8 mouse cellular contexts compared by ENCODE assay signal in the genomic region with DNA sequence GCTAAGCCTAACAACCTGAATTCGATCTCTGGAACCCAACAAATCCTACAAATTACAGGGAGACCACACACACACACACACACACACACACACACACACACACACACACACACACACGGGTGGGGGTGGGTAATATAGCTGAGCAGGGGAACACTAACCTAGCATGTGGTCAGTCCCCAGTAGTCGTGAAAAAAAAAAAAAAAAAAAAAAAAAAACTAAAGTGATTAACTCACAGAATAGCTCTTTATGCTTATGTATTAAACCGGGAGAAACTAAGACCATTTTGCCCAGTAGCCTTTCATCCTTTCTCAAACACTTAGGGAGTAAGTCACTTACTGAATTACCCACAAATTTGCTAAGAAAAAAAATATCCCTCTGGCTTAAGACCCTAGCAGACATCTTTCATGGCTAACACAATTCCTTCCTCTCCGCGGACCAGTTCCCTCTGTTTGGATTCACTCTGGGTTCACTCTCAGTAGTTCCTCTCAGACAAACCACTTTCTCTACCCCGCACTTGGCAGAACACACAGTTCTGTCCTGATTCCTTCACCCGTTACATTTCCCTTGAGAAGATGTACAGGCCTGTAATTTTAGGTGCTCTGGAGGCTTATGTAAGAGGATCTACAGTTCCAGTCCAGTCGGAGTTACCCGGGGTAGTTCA. TPM values are rescaled to one million over a fixed set of nuclear protein-coding genes. Genes with fewer than 3 reads are reported as not detected.
DNase-seq lines count a peak whose midpoint lies in the region; ATAC-seq lines count a peak whose summit lies in the region.

No protein-coding gene starts in this region.

- intact Hi-C loops in gastrocnemius, postnatal 36 days (cut with DNase I), result no loop called here

- no peaks in the 10 kb centered on the region for H3K36me3 ChIP-seq in hindbrain, embryonic 15.5 days
- H3K36me3 ChIP-seq in midbrain, embryonic 11.5 days (ENCODE audit: control insufficient read depth, insufficient read depth, low read length), result no peaks in the 10 kb centered on the region

- peaks cover 11% of the 10 kb centered on the region for H3K4me1 ChIP-seq in hindbrain, embryonic 15.5 days (replicated peaks)
- peaks cover 6% of the 10 kb centered on the region; the same call in 1 of the 2 replicates for H3K4me1 ChIP-seq in midbrain, embryonic 11.5 days (ENCODE audit: control insufficient read depth, insufficient read depth, low read length)

- H3K4me3 ChIP-seq in hindbrain, embryonic 15.5 days, result peak overlapping the region; percentile 71
- peak overlapping the region; percentile 52; the same call in 1 of the 2 replicates for H3K4me3 ChIP-seq in midbrain, embryonic 11.5 days (ENCODE audit: low read depth, low read length)

- H3K4me2 ChIP-seq in hindbrain, embryonic 15.5 days, result peak overlapping the region; percentile 92
- peak overlapping the region; percentile 94 for H3K4me2 ChIP-seq in midbrain, embryonic 11.5 days

- peak overlapping the region; percentile 84 for H3K27ac ChIP-seq in hindbrain, embryonic 15.5 days (replicated peaks)
- no peak overlapping the region for H3K27ac ChIP-seq in midbrain, embryonic 11.5 days (ENCODE audit: low read depth, low read length)

- no peaks in the 10 kb centered on the region for H3K9me3 ChIP-seq in hindbrain, embryonic 15.5 days
- no peaks in the 10 kb centered on the region for H3K9me3 ChIP-seq in midbrain, embryonic 11.5 days (ENCODE audit: control insufficient read depth, low read length)

- H3K27me3 ChIP-seq in hindbrain, embryonic 15.5 days, result peaks cover 12% of the 10 kb centered on the region
- peaks cover 10% of the 10 kb centered on the region for H3K27me3 ChIP-seq in midbrain, embryonic 11.5 days (ENCODE audit: control insufficient read depth, insufficient read depth, low read length)

- peak; percentile 60 for DNase-seq in gastrocnemius, adult 18-20 months (ENCODE audit: low spot score)
- no peak for DNase-seq in gastrocnemius, postnatal 36 days
- peak; percentile 50 for DNase-seq in right cerebral cortex, postnatal 25 days
- DNase-seq in right cerebral cortex, postnatal 4 days, result no peak
- DNase-seq in midbrain, embryonic 11.5 days (ENCODE audit: low spot score, missing footprints), result no peak
- no peak for DNase-seq in ovary, postnatal 10 days (ENCODE audit: low spot score)
- DNase-seq in B cell, adult 2 months, result no peak

- no peak; the same call in 1 of the 2 replicates for ATAC-seq in hindbrain, embryonic 15.5 days (ENCODE audit: low FRiP score, low read depth)
- ATAC-seq in midbrain, embryonic 11.5 days (ENCODE audit: low FRiP score), result no peak

- WGBS in hindbrain, embryonic 15.5 days, result 43% methylated on average over 10 of the region's 10 CpGs
- WGBS in midbrain, embryonic 11.5 days, result 45% methylated on average over 10 of the region's 10 CpGs

- peak overlapping the region; percentile 81 for H3K9ac ChIP-seq in hindbrain, embryonic 15.5 days
- H3K9ac ChIP-seq in midbrain, embryonic 11.5 days (ENCODE audit: low read length), result peak overlapping the region; percentile 74

RNA-seq across cellular contexts. Expression of gene Slc2a3, which starts 0.7 kb away (rescaled TPM):
- 1 to 10 TPM; 5.0 to 7.1 TPM for total RNA-seq in gastrocnemius, adult 18-20 months (2021)
- total RNA-seq in gastrocnemius, postnatal 36 days (2021), result 1 to 10 TPM; 1.0 to 1.2 TPM
- 43.4 and 44.5 TPM in 2 replicates for polyA plus RNA-seq in hindbrain, embryonic 15.5 days (2015; fragmentation: Nextera tagmentation; extraction: Ambion mirVana)
- polyA plus RNA-seq in midbrain, embryonic 11.5 days (2014; fragmentation: Nextera tagmentation; extraction: Ambion mirVana), result 24.4 and 25.5 TPM in 2 replicates

RNA-seq across cellular contexts. Expression of gene Foxj2, which starts 18.9 kb away (rescaled TPM):
- total RNA-seq in gastrocnemius, adult 18-20 months (2021), result 10 to 100 TPM; 26.2 to 29.3 TPM
- 10 to 100 TPM; 19.8 to 22.4 TPM for total RNA-seq in gastrocnemius, postnatal 36 days (2021)
- 8.2 and 9.0 TPM in 2 replicates for polyA plus RNA-seq in hindbrain, embryonic 15.5 days (2015; fragmentation: Nextera tagmentation; extraction: Ambion mirVana)
- polyA plus RNA-seq in midbrain, embryonic 11.5 days (2014; fragmentation: Nextera tagmentation; extraction: Ambion mirVana), result 3.0 and 3.6 TPM in 2 replicates

RNA-seq across cellular contexts. Expression of gene C3ar1, which starts 55.2 kb away (rescaled TPM):
- total RNA-seq in gastrocnemius, adult 18-20 months (2021), result under 1 TPM; 0.34 to 0.62 TPM
- total RNA-seq in gastrocnemius, postnatal 36 days (2021), result under 1 TPM; 0.54 to 0.81 TPM
- polyA plus RNA-seq in hindbrain, embryonic 15.5 days (2015; fragmentation: Nextera tagmentation; extraction: Ambion mirVana), result 1.7 and 2.6 TPM in 2 replicates
- polyA plus RNA-seq in midbrain, embryonic 11.5 days (2014; fragmentation: Nextera tagmentation; extraction: Ambion mirVana), result 2.0 and 2.4 TPM in 2 replicates

Comparison
In these comparisons a context has a peak if more than half of its experiments do, and no peak if none do; other contexts are left out.
1. DNase-seq: peak in gastrocnemius, adult 18-20 months (single experiment) and right cerebral cortex, postnatal 25 days (single experiment); none in gastrocnemius, postnatal 36 days (0 of 2), right cerebral cortex, postnatal 4 days (single experiment), midbrain, embryonic 11.5 days (single experiment), ovary, postnatal 10 days (single experiment) and B cell, adult 2 months (0 of 2).